Mouse (Mus musculus) heart, embryonic 10.5 days (tissue): Measurements from ENCODE around the gene Syncrip. TPM values are rescaled to one million over a fixed set of nuclear protein-coding genes. Genes with fewer than 3 reads are reported as not detected.
A peak's percentile ranks its signal among the peaks of the same experiment; 100 is the strongest.

Source experiments
- DNase-seq: peaks from one replicate; pipeline ENCODE4 v3.0.0-alpha.2; 2017; ENCODE audit warnings: low spot score
- H3K27ac ChIP-seq: fragments of 300-500 bp; sonication (generic); 2 replicates; pipeline ENCODE4 v1.5.1; 2016; ENCODE audit warnings: mild to moderate bottlenecking
- H3K27me3 ChIP-seq: fragments of 300-500 bp; sonication (generic); 2 replicates; pipeline ENCODE4 v1.6.1; 2016; ENCODE audit warnings: mild to moderate bottlenecking; ENCODE audit not compliant: poor library complexity, insufficient read depth, severe bottlenecking
- H3K36me3 ChIP-seq: fragments of 300-500 bp; sonication (generic); 2 replicates; pipeline ENCODE4 v1.6.1; 2016; ENCODE audit warnings: mild to moderate bottlenecking, moderate library complexity
- H3K4me1 ChIP-seq: fragments of 300-500 bp; sonication (generic); 2 replicates; pipeline ENCODE4 v1.6.1; 2016; ENCODE audit warnings: mild to moderate bottlenecking
- H3K4me3 ChIP-seq: fragments of 300-500 bp; sonication (generic); 2 replicates; pipeline ENCODE4 v1.5.1; 2016; ENCODE audit warnings: mild to moderate bottlenecking, moderate library complexity
- H3K9me3 ChIP-seq: fragments of 300-500 bp; sonication (generic); 2 replicates; pipeline ENCODE4 v1.6.1; 2016; ENCODE audit warnings: mild to moderate bottlenecking, moderate library complexity
- WGBS: fragments of 180-500 bp; shearing (Covaris S2); methylation state at CpG from one replicate; pipeline ENCODE4 v1.1.7; 2016; 5-methylcytosine and 5-hydroxymethylcytosine counted together
- polyA plus RNA-seq: library from polyadenylated mRNA; unstranded; fragments of >200 nt; fragmentation: Nextera tagmentation; extraction: Ambion mirVana; gene quantifications from 2 replicates; pipeline ENCODE4 v1.2.1, GENCODE M21; 2016

Gene Syncrip
- polyA plus RNA-seq, 1 experiment from 2014 or later, result 96.1 TPM

GRCm38 (mm10) chr9:88520122-88520848 is 37.9 kb upstream of the Syncrip start:
- Histone ChIP-seq H3K4me1 (0 out of 2 replicates have a peak, but pooled peaks cover 7% of the 10 kb centered on the region), H3K4me3 (peak overlapping the region; percentile 72), H3K27ac (no peak overlapping the region), H3K27me3 (no peaks in the 10 kb centered on the region), H3K36me3 (peaks cover 20% of the 10 kb centered on the region), H3K9me3 (no peaks in the 10 kb centered on the region)
- 31% methylated on average over 2 of the region's 2 CpGs for WGBS
- DNase-seq, result no peak

DNA sequence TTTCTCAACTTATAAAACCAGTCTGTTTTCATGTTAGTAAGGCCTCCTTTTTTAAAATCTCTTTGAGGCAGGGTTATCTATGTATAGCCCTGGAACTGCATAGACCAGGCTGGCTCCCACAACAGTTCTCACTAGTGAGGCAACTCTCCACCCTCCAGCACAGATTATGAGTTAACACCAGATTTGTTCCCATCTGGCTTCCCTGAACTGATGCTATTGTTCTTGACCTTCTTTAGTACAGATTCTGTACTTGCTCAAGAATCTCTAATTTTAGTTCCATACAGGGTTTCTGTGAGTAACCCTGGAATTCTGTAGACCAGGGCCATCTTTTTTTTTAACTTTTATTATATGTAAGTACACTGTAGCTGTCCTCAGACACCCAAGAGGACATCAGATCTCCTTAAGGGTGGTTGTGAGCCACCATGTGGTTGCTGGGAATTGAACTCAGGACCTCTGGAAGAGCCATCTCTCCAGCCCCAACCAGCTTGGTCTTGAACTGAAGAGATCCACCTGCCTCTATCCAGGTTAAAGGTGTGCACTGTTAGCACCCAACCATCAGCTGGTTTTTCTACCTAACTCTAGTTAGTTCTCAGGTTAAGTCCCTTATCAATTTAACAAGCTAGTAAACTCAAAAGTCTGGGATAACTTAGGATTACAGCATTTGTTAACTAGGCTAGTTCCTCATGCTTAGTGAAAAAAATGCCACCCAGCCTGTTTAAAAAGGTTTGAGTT is 37.2 kb upstream of the Syncrip start:
- Histone ChIP-seq H3K4me3 (no peak overlapping the region), H3K36me3 (peaks cover 20% of the 10 kb centered on the region), H3K27me3 (no peaks in the 10 kb centered on the region), H3K9me3 (no peaks in the 10 kb centered on the region), H3K4me1 (0 out of 2 replicates have a peak, but pooled peaks cover 7% of the 10 kb centered on the region), H3K27ac (no peak overlapping the region)
- DNase-seq, result no peak

DNA sequence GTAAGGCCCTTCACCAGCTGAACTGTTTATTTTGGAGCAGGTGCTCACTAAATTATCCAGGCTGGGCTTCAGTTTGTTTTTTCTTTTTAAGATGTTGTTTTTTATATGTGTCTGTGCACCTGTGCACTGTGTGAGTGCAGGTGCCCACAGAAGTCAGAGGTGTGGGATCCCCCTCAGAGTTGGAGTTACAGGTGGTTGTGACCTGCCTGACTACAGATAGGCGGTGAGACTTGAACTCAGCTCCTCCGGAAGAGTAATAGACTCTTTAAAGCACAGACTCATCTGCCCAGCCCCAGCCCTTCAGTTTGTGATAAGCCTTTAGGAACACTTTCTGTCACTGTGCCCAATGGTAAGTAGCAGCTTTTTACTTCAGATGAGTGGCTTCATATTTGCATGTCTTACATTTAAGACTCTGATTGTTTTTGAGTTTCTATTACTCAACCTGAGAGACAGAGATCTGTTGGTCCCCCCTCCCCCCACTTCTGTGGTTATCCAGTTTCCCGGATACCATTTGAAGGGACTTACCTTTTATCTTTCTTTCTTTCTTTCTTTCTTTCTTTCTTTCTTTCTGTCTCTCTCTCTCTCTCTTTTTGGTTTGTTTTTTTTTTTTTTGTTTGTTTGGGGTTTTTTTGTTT is 34.1 kb upstream of the Syncrip start:
- Histone ChIP-seq H3K4me1 (0 out of 2 replicates have a peak, but pooled peaks cover 3% of the 10 kb centered on the region), H3K27me3 (no peaks in the 10 kb centered on the region), H3K27ac (no peak overlapping the region), H3K36me3 (peaks cover 15% of the 10 kb centered on the region), H3K4me3 (no peak overlapping the region), H3K9me3 (no peaks in the 10 kb centered on the region)
- WGBS, result 82% methylated on average over 3 of the region's 3 CpGs
- no peak for DNase-seq

DNA sequence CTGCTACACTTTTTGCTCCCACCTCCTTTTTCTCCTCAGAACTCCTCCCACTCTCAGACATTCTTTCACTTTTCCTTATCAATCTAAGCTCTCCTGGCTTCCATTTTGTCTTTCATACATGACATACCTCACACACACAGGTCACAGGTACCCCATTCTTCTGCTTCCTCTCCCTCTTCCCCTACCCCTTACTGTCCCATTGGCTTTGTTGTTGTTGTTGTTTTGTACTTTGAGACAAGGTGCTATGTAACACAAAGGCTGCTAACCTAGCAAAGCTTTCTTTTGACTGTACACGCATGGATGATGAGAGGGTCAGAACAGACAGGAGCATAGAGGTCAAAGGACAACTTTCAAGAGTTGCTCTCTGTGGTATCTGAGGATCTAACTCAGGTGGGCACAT is 33.2 kb upstream of the Syncrip start:
- WGBS, result 85% methylated on average over 1 of the region's 1 CpGs
- Histone ChIP-seq H3K4me1 (0 out of 2 replicates have a peak, but pooled peaks cover 4% of the 10 kb centered on the region), H3K4me3 (no peak overlapping the region), H3K9me3 (no peaks in the 10 kb centered on the region), H3K36me3 (peaks cover 6% of the 10 kb centered on the region), H3K27me3 (no peaks in the 10 kb centered on the region), H3K27ac (no peak overlapping the region)
- DNase-seq, result no peak

- H3K27ac ChIP-seq, result no peak overlapping the region
- DNase-seq, result no peak
- H3K4me1 ChIP-seq, result no peaks in the 10 kb centered on the region
- no peaks in the 10 kb centered on the region for H3K9me3 ChIP-seq
- no peak overlapping the region for H3K4me3 ChIP-seq
- WGBS, result 80% methylated on average over 6 of the region's 6 CpGs
- H3K27me3 ChIP-seq, result no peaks in the 10 kb centered on the region
- H3K36me3 ChIP-seq, result no peaks in the 10 kb centered on the region
Observed at GRCm38 (mm10) chr9:88501846-88502245, 19.5 kb upstream of the Syncrip start.

DNA sequence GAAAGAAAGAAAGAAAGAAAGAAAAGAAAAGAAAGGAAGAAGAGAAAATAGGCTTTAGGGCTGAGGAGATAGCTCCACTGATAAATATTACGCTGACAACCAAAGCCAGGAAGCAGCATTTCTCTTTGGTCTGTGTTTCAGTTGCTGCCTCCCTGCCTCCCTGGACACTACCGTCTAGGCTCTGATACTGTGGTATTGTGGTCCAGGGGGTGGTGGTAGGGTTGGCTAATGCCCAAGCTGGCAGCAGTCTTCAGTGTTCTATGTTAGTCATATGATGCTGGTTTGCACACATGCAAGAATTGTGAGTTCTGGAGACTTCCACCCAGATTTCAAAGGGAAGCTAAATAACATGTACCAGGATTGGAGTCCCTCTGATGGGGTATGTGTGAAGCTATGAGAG is 17.7 kb upstream of the Syncrip start:
- no peak overlapping the region for H3K27ac ChIP-seq
- no peaks in the 10 kb centered on the region for H3K4me1 ChIP-seq
- no peaks in the 10 kb centered on the region for H3K9me3 ChIP-seq
- H3K36me3 ChIP-seq, result no peaks in the 10 kb centered on the region
- 65% methylated on average over 2 of the region's 2 CpGs for WGBS
- H3K27me3 ChIP-seq, result no peaks in the 10 kb centered on the region
- no peak overlapping the region for H3K4me3 ChIP-seq
- DNase-seq, result no peak

DNA sequence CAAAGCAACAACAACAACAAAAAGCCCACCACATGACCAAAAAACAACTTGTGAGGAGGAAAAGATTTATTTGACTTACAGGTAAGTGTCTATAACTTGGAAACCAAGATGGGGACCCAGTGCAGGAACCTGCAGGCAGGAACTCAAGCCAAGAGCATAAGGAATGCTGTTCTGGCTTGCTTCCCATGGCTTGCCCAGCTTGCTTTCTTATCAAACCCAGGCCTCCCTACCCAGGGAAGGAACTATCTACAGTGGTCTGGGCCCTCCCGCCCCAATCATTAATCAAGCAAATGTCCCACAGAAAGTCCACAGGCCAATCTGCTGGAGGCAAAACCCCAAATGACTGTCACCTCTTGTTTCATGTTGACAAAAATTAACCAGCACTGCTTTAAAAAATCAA is 10.1 kb upstream of the Syncrip start:
- WGBS, result 35% methylated on average over 1 of the region's 1 CpGs
- Histone ChIP-seq H3K4me3 (no peak overlapping the region), H3K27ac (no peak overlapping the region), H3K4me1 (no peaks in the 10 kb centered on the region), H3K27me3 (no peaks in the 10 kb centered on the region), H3K9me3 (no peaks in the 10 kb centered on the region), H3K36me3 (no peaks in the 10 kb centered on the region)
- no peak for DNase-seq

DNA sequence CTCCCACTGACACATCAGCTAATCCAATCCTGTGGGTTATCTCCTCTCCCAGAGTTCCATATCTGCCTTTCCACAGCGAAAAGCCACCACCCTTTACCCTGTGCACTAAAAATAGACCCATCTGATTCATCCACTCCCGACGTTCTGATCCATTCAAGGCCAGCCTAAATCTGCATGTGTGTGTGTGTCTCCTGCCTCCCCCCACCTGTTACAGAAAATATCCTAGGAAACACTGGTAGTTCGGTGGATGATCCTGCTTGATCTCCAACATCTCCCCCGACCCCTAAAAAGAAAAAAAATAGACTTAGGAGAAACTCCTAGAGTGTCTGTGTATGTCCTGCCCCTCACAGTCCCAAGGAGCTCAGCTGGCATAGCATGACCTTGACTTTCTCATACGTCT is 2.2 kb upstream of the Syncrip start:
- Histone ChIP-seq H3K27ac (peak overlapping the region; percentile 99), H3K4me3 (peak overlapping the region; percentile 98; the same call in 1 of the 2 replicates), H3K27me3 (no peaks in the 10 kb centered on the region), H3K36me3 (no peaks in the 10 kb centered on the region), H3K9me3 (no peaks in the 10 kb centered on the region), H3K4me1 (peaks cover 20% of the 10 kb centered on the region)
- 21% methylated on average over 6 of the region's 6 CpGs for WGBS
- no peak for DNase-seq

GRCm38 (mm10) chr9:88482829-88483396 is 539 bp upstream of the Syncrip start:
- peak overlapping the region; percentile 98 for H3K4me3 ChIP-seq
- H3K36me3 ChIP-seq, result peaks cover 13% of the 10 kb centered on the region; the same call in 1 of the 2 replicates
- WGBS, result under 1% methylated on average over 44 of the region's 52 CpGs
- H3K9me3 ChIP-seq, result no peaks in the 10 kb centered on the region
- H3K27me3 ChIP-seq, result no peaks in the 10 kb centered on the region
- H3K4me1 ChIP-seq, result peaks cover 20% of the 10 kb centered on the region
- peak overlapping the region; percentile 99 for H3K27ac ChIP-seq
- DNase-seq, result no peak

DNA sequence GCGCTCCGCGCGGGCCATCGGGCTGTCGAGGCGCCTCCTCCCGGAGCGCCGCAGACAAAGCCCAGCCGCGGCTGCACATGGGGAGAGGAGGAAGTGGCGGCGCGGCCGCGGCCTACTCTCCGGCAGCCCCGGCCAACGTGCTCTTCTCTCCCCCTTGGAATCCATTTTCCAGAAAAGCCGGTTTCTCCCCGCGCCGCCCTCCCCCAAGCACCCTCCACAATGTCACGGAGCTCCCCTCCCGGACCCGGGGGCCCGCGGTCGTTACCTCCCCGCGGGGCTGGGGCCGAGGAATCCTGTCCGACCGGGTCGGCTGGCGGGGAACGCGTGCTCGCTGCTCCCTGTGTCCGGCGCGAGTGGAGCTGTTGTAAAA is 598 bp downstream of the Syncrip start:
- Histone ChIP-seq H3K9me3 (no peaks in the 10 kb centered on the region), H3K27me3 (no peaks in the 10 kb centered on the region), H3K4me3 (peak overlapping the region; percentile 98), H3K4me1 (peaks cover 20% of the 10 kb centered on the region), H3K36me3 (peaks cover 24% of the 10 kb centered on the region), H3K27ac (peak overlapping the region; percentile 99)
- DNase-seq, result peak; percentile 75
- WGBS, result under 1% methylated on average over 35 of the region's 43 CpGs

DNA sequence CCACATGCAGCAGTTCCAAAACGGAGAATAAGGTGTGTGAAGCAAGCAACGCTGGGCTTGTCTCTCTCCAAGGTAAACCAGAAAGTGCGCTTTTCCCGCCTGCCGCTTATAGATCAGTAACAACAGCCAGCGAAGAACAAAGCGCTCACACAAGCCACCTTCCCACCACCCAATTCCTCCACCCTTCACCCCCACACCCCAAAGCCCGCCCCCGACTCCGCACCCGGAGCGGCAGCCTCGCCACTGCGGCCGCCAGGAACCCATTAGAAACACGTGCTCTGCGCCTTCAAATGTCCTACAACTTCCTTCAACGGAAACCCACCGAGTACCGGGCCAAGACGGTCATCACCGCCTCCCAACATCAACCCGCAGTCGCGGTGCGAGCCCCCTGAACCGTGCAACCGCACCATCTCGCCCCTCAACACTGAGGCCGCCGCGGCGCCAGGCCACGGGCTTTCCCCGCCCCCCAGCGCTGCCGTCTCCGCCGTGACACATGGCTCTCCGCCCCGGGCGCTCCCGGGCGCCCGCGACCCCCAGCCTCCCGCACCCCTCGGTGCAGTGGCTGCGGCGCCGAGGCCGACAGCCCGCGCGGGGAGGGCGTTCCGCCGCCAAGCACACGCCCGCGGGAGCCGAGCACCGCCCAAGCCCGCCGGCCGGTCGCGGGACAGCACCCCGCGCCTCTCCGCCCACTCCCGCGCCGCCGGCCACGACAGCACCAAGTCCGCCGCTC is 1.1 kb downstream of the Syncrip start:
- DNase-seq, result peak; percentile 75
- Histone ChIP-seq H3K9me3 (no peaks in the 10 kb centered on the region), H3K4me3 (peak overlapping the region; percentile 98), H3K4me1 (peaks cover 20% of the 10 kb centered on the region), H3K27me3 (no peaks in the 10 kb centered on the region), H3K27ac (peak overlapping the region; percentile 99), H3K36me3 (peaks cover 28% of the 10 kb centered on the region)
- under 1% methylated on average over 76 of the region's 78 CpGs for WGBS

GRCm38 (mm10) chr9:88480120-88480519 is 2.3 kb downstream of the Syncrip start:
- WGBS, result 11% methylated on average over 1 of the region's 1 CpGs
- Histone ChIP-seq H3K27me3 (no peaks in the 10 kb centered on the region), H3K36me3 (peaks cover 37% of the 10 kb centered on the region), H3K4me1 (peaks cover 20% of the 10 kb centered on the region), H3K4me3 (peak overlapping the region; percentile 98), H3K27ac (no peak overlapping the region), H3K9me3 (no peaks in the 10 kb centered on the region)
- no peak for DNase-seq
